Mouse (Mus musculus): ENCODE results near the gene Tmigd1. TPM values are rescaled to one million over a fixed set of nuclear protein-coding genes. Genes with fewer than 3 reads are reported as not detected.
"Not testable (repeated sequence)": the region's sequence is repeated elsewhere in the genome, so short reads cannot be mapped to it uniquely, and the experiment has no call there.

Tmigd1 gene
- polyA plus RNA-seq, 1 experiment from 2014 or later = not detected

DNA sequence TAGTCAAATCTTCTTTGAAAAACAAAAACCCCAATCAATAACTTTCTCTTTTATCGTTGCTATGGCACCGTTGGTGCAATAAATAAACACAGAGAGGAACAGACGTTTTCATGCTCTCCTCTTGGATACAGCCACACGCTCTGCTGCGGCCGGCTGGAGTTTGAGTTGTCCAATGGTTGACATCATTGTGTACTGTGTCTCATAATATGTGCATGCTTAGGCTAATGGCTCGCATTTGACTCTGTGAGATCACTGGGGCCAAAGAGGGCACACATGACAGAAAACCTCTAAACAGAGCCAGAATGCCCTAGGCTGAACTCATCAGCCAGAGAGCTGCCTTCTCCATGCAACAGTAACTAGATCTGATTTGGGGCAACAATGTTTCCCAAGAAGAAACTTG, 12.4 kb downstream of the Tmigd1 start:
- no peak overlapping the region for H3K4me2 ChIP-seq (ENCODE audit: low read length)
- peaks cover 12% of the 10 kb centered on the region for H3K4me1 ChIP-seq (ENCODE audit: control insufficient read depth, insufficient read depth, low read depth, low read length)
- no peaks in the 10 kb centered on the region for H3K27me3 ChIP-seq (replicated peaks; ENCODE audit: control insufficient read depth, insufficient read depth, low read length)
- ATAC-seq = no peak
- H3K27ac ChIP-seq (ENCODE audit: low read depth, low read length) = no peak overlapping the region
- no peak overlapping the region for H3K9ac ChIP-seq (ENCODE audit: low read depth, low read length)
- 67% methylated on average over 7 of the region's 7 CpGs for WGBS
- H3K4me3 ChIP-seq (ENCODE audit: low read length) = no peak overlapping the region
- no peaks in the 10 kb centered on the region for H3K9me3 ChIP-seq (ENCODE audit: control insufficient read depth, low read length)
- H3K36me3 ChIP-seq (ENCODE audit: control insufficient read depth, insufficient read depth, low read length) = no peaks in the 10 kb centered on the region

DNA sequence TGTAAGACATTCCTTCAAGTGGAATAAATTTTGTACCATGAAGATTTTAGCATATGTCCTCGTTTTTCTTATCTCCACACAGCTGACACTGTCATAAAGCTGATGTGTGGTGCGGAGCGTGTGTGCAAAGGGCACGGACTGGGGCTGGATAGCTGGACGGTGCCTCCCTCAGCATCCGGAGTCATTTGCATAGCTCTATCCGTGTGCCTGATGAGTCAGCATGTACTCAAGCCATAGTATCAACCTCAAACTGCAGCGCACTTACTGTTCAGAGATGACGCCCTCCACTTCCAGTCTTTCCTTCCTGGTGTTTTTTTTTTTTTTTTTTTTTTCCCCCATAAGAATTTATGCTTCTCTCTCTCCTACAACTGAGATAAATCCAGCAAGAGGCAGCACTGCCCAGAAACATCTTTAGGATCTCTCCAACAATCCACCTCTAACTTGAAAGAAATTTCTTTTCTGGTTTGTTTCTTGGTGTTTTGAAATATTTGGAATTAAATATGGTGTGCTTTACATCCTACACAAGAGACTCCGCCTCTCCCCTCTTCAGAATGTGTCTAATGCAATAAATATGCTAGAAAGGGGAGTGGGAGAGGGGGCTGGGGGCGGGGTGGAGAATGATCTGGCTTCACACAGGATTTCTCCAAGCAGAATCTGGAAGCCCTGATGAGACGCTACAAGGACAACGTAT, 14.7 kb downstream of the Tmigd1 start:
- H3K27ac ChIP-seq (ENCODE audit: low read depth, low read length) = no peak overlapping the region
- no peak for ATAC-seq
- no peak overlapping the region for H3K9ac ChIP-seq (ENCODE audit: low read depth, low read length)

DNA sequence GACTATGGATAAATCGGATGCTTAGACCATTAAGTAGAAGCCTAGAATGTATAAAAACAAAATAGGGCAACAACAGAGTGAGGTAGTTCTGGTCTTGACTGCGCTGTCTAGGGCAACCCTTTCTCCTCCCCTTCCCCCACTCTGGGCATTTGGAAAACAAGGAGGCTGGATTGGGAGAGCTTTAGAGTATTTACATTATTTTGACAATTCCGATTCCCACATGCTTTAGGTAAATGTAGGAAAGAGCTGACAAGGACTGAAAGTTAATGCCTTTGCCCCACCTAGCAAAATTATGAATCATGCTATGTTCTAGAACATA, 15.2 kb downstream of the Tmigd1 start:
- no peak overlapping the region for H3K4me3 ChIP-seq (ENCODE audit: low read length)
- no peak for ATAC-seq
- H3K36me3 ChIP-seq (ENCODE audit: control insufficient read depth, insufficient read depth, low read length) = no peaks in the 10 kb centered on the region
- no peak overlapping the region for H3K9ac ChIP-seq (ENCODE audit: low read depth, low read length)
- WGBS = 57% methylated on average over 3 of the region's 3 CpGs
- H3K4me2 ChIP-seq (ENCODE audit: low read length) = no peak overlapping the region
- H3K27me3 ChIP-seq (replicated peaks; ENCODE audit: control insufficient read depth, insufficient read depth, low read length) = no peaks in the 10 kb centered on the region
- H3K9me3 ChIP-seq (ENCODE audit: control insufficient read depth, low read length) = no peaks in the 10 kb centered on the region
- H3K27ac ChIP-seq (ENCODE audit: low read depth, low read length) = no peak overlapping the region
- H3K4me1 ChIP-seq (ENCODE audit: control insufficient read depth, insufficient read depth, low read depth, low read length) = peaks cover 3% of the 10 kb centered on the region; the same call in 1 of the 2 replicates

More for the DNA sequence above, 14.7 kb downstream of the Tmigd1 start:
- Histone ChIP-seq H3K4me2 (ENCODE audit: low read length) (no peak overlapping the region), H3K4me1 (ENCODE audit: control insufficient read depth, insufficient read depth, low read depth, low read length) (peaks cover 6% of the 10 kb centered on the region; the same call in 1 of the 2 replicates), H3K9me3 (ENCODE audit: control insufficient read depth, low read length) (no peaks in the 10 kb centered on the region), H3K4me3 (ENCODE audit: low read length) (no peak overlapping the region), H3K36me3 (ENCODE audit: control insufficient read depth, insufficient read depth, low read length) (no peaks in the 10 kb centered on the region), H3K27me3 (replicated peaks; ENCODE audit: control insufficient read depth, insufficient read depth, low read length) (no peaks in the 10 kb centered on the region)
- WGBS = 39% methylated on average over 13 of the region's 13 CpGs

DNA sequence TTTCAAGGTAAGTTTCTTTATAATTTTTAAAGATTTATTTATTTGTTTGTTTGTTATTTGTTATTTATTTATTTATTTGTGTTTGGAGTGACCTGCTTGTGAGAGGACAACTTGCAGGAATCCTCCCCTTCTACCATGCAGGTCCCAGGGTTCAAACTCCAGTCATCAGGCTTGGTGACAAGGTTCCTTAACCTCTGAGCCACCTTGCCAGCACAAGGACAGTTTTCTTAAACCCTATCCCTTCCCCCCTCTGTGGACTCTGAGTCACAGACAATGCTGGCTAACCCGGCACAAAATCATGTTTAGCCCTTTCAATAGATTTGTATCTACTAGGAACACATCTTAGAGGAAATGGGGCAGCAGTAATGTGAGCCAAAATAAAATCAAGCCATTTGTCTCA, 18.6 kb downstream of the Tmigd1 start:
- no peaks in the 10 kb centered on the region for H3K9me3 ChIP-seq (ENCODE audit: control insufficient read depth, low read length)
- 55% methylated on average over 1 of the region's 1 CpGs for WGBS
- H3K4me1 ChIP-seq (ENCODE audit: control insufficient read depth, insufficient read depth, low read depth, low read length) = no peaks in the 10 kb centered on the region
- H3K27ac ChIP-seq (ENCODE audit: low read depth, low read length) = no peak overlapping the region
- ATAC-seq = no peak
- H3K4me3 ChIP-seq (ENCODE audit: low read length) = no peak overlapping the region
- no peak overlapping the region for H3K4me2 ChIP-seq (ENCODE audit: low read length)
- no peaks in the 10 kb centered on the region for H3K36me3 ChIP-seq (ENCODE audit: control insufficient read depth, insufficient read depth, low read length)
- no peak overlapping the region for H3K9ac ChIP-seq (ENCODE audit: low read depth, low read length)
- no peaks in the 10 kb centered on the region for H3K27me3 ChIP-seq (replicated peaks; ENCODE audit: control insufficient read depth, insufficient read depth, low read length)

DNA sequence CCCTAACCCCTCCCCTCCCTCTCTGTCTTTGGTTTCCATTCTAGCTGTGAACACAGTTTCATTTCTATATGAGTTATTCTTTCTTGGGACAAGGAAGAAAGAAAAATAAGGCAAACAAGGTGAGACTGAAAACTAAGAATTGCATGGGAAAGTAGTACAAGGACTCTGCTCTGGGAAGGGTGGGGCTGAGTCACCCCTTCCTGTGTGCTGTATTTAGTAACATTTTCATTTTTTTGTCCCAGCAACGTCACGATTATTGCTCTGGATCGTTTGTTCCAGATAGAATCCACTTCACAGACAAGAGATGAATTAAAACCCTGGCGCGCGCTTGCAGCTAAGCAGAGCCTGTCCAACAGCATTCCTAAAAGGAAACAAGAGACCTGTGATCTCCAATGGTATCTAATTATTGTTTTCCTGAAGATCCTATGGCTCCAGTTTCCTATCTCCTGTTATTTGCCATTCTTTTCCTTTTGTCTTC, 22.8 kb downstream of the Tmigd1 start, which contains the start of gene Blmh:
Blmh (plus strand) TSS at position 51 of the 478 bp plus-strand sequence.
- H3K4me3 ChIP-seq (ENCODE audit: low read length) = no peak within 1 kb of the TSS
- 86% methylated on average over 6 of the region's 6 CpGs for WGBS
- H3K27ac ChIP-seq (ENCODE audit: low read depth, low read length) = no peak within 1 kb of the TSS
- H3K36me3 ChIP-seq (ENCODE audit: control insufficient read depth, insufficient read depth, low read length) = no peaks in the 10 kb centered on the region
- no peaks in the 10 kb centered on the region for H3K4me1 ChIP-seq (ENCODE audit: control insufficient read depth, insufficient read depth, low read depth, low read length)
- H3K9ac ChIP-seq (ENCODE audit: low read depth, low read length) = no peak within 1 kb of the TSS
- no peaks in the 10 kb centered on the region for H3K27me3 ChIP-seq (replicated peaks; ENCODE audit: control insufficient read depth, insufficient read depth, low read length)
- no peak for ATAC-seq
- H3K4me2 ChIP-seq (ENCODE audit: low read length) = no peak within 1 kb of the TSS
- no peaks in the 10 kb centered on the region for H3K9me3 ChIP-seq (ENCODE audit: control insufficient read depth, low read length)

DNA sequence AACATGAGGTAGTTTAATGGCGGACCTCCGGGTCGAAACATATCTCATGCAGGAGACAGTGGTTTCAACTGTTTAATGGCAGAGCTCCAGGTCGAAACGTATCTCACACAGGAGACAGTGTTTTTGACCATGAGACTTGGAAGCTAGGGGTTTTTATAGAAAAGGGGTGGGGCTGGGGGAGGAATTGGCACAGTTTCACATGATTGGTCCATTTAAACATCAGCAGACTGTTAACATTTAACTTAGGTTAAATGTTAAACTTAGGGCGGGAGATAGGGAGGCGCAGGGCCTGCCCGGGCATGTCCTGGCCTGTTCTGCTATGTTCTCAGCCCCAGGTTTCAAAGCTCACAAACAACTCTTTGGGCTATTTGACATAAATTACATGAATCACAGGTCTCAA, 26.6 kb downstream of the Tmigd1 start:
- not testable (repeated sequence) for H3K27ac ChIP-seq (ENCODE audit: low read depth, low read length); H3K9ac ChIP-seq (ENCODE audit: low read depth, low read length); H3K9me3 ChIP-seq (ENCODE audit: control insufficient read depth, low read length); H3K36me3 ChIP-seq (ENCODE audit: control insufficient read depth, insufficient read depth, low read length); H3K27me3 ChIP-seq (replicated peaks; ENCODE audit: control insufficient read depth, insufficient read depth, low read length); H3K4me2 ChIP-seq (ENCODE audit: low read length); ATAC-seq; H3K4me1 ChIP-seq (ENCODE audit: control insufficient read depth, insufficient read depth, low read depth, low read length); H3K4me3 ChIP-seq (ENCODE audit: low read length)
- 93% methylated on average over 8 of the region's 8 CpGs for WGBS

DNA sequence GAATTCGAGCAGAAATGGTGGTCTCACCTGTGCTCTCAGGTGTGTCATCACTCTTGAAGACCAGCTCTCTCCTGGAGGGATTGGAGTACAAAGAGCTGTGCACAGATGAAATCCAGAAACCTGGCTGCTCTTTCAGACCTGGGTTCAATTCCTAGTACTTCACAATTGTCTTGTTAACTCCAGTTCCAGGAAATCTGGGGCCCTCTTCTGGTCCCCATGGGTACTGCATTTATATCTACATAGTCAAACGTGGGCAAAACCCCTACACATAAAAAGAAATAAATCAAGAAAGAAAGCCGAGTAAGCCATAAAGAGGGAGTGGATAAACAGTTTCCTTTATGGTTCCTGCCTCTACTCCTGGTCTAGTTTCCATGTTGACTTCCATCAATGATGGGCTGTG, 31.2 kb downstream of the Tmigd1 start:
- Histone ChIP-seq H3K36me3 (ENCODE audit: control insufficient read depth, insufficient read depth, low read length) (no peaks in the 10 kb centered on the region), H3K9ac (ENCODE audit: low read depth, low read length) (no peak overlapping the region), H3K4me2 (ENCODE audit: low read length) (no peak overlapping the region), H3K9me3 (ENCODE audit: control insufficient read depth, low read length) (no peaks in the 10 kb centered on the region), H3K4me1 (ENCODE audit: control insufficient read depth, insufficient read depth, low read depth, low read length) (no peaks in the 10 kb centered on the region), H3K27me3 (replicated peaks; ENCODE audit: control insufficient read depth, insufficient read depth, low read length) (no peaks in the 10 kb centered on the region), H3K4me3 (ENCODE audit: low read length) (no peak overlapping the region), H3K27ac (ENCODE audit: low read depth, low read length) (no peak overlapping the region)
- no peak for ATAC-seq
- 61% methylated on average over 3 of the region's 3 CpGs for WGBS

DNA sequence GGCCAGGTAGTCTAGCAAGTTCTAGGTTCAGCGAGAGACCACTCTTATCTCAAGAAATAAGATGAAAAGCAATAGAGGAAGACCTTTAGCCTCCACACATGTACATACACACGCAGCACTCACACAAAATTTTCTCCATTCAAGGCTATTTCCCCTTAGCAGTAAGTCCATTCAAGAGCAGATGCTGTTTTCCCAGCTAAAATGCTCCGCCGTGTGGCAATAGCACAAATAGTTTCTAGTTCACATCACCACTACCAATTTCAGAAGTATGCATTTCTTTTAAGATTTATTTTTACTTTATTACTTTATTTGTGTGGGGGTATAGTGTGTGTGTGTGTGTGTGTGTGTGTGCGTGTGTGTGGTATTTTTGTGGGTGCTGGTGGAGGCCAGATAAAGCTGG, 34.6 kb downstream of the Tmigd1 start:
- Histone ChIP-seq H3K9me3 (ENCODE audit: control insufficient read depth, low read length) (no peaks in the 10 kb centered on the region), H3K9ac (ENCODE audit: low read depth, low read length) (no peak overlapping the region), H3K27me3 (replicated peaks; ENCODE audit: control insufficient read depth, insufficient read depth, low read length) (no peaks in the 10 kb centered on the region), H3K4me1 (ENCODE audit: control insufficient read depth, insufficient read depth, low read depth, low read length) (no peaks in the 10 kb centered on the region), H3K36me3 (ENCODE audit: control insufficient read depth, insufficient read depth, low read length) (no peaks in the 10 kb centered on the region), H3K27ac (ENCODE audit: low read depth, low read length) (no peak overlapping the region), H3K4me2 (ENCODE audit: low read length) (no peak overlapping the region), H3K4me3 (ENCODE audit: low read length) (no peak overlapping the region)
- whole genome bisulfite sequencing = 79% methylated on average over 5 of the region's 5 CpGs
- no peak for ATAC-seq

DNA sequence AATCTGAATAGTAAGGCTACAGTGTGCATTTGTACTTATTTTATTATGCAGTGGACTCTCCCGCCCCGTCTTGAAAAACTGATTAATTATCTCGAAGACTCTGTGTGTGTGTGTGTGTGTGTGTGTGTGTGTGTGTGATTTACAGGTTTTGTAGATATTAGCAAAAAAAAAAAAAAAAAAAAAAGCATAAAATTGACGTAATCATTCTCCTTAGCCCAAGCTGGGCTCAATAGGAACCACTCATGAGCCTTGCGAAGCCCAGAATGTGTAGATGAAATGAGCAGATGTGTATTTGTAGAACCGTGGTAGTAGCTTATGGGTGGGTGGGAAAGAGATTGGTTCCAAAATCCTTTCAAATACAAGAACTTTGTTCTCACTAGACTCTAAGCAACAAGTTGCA, 42.9 kb downstream of the Tmigd1 start:
- Histone ChIP-seq H3K27ac (ENCODE audit: low read depth, low read length) (peak overlapping the region; percentile 87; the same call in 1 of the 2 replicates), H3K9ac (ENCODE audit: low read depth, low read length) (peak overlapping the region; percentile 93), H3K27me3 (replicated peaks; ENCODE audit: control insufficient read depth, insufficient read depth, low read length) (no peaks in the 10 kb centered on the region), H3K36me3 (ENCODE audit: control insufficient read depth, insufficient read depth, low read length) (no peaks in the 10 kb centered on the region), H3K4me2 (ENCODE audit: low read length) (peak overlapping the region; percentile 91), H3K4me3 (ENCODE audit: low read length) (peak overlapping the region; percentile 89), H3K4me1 (ENCODE audit: control insufficient read depth, insufficient read depth, low read depth, low read length) (peaks cover 10% of the 10 kb centered on the region), H3K9me3 (ENCODE audit: control insufficient read depth, low read length) (no peaks in the 10 kb centered on the region)
- no peak for ATAC-seq
- 66% methylated on average over 6 of the region's 6 CpGs for WGBS

All from hindbrain, embryonic 16.5 days (tissue).